Mouse (Mus musculus): ENCODE measurements at regions not wholly inside any gene's neighbourhood (a gene's known extent, or its start where the extent isn't known, plus 50 kb on each side); places are given as distances from the start of the nearest gene placed in this dataset.

GRCm38 (mm10) chr6:117342123-117342522, 173.8 kb downstream of the Cxcl12 start:
- DNase-seq (ENCODE audit: low spot score) (no peak), ATAC-seq (no peak)
- H3K27ac ChIP-seq (ENCODE audit: low read length) = no peak overlapping the region
- WGBS = 83% methylated on average over 3 of the region's 3 CpGs
- H3K36me3 ChIP-seq (ENCODE audit: insufficient read depth, low read length) = no peaks in the 10 kb centered on the region
- H3K4me1 ChIP-seq (ENCODE audit: insufficient read depth, low read depth, low read length) = no peaks in the 10 kb centered on the region
- H3K9ac ChIP-seq (replicated peaks; ENCODE audit: low read depth) = no peak overlapping the region
- H3K9me3 ChIP-seq (ENCODE audit: low read length) = no peaks in the 10 kb centered on the region
- TF ChIP-seq CTCF (IDR thresholded peaks at IDR 0.05) = no peak
- no peak for TF ChIP-seq EP300 (IDR thresholded peaks at IDR 0.05)
- H3K4me3 ChIP-seq (ENCODE audit: low read depth, low read length) = no peak overlapping the region
- H3K27me3 ChIP-seq (replicated peaks; ENCODE audit: insufficient read depth, low read length) = no peaks in the 10 kb centered on the region
- no peak overlapping the region for H3K4me2 ChIP-seq (replicated peaks; ENCODE audit: low read depth, low read length)

GRCm38 (mm10) chr6:117347356-117347755, 179.0 kb downstream of the Cxcl12 start:
- H3K27ac ChIP-seq (ENCODE audit: low read length) = no peak overlapping the region
- H3K9me3 ChIP-seq (ENCODE audit: low read length) = no peaks in the 10 kb centered on the region
- no peaks in the 10 kb centered on the region for H3K4me1 ChIP-seq (ENCODE audit: insufficient read depth, low read depth, low read length)
- H3K9ac ChIP-seq (replicated peaks; ENCODE audit: low read depth) = no peak overlapping the region
- H3K4me3 ChIP-seq (ENCODE audit: low read depth, low read length) = no peak overlapping the region
- ATAC-seq = no peak
- WGBS = 75% methylated on average over 1 of the region's 1 CpGs
- H3K27me3 ChIP-seq (replicated peaks; ENCODE audit: insufficient read depth, low read length) = no peaks in the 10 kb centered on the region
- DNase-seq (ENCODE audit: low spot score) = no peak
- no peaks in the 10 kb centered on the region for H3K36me3 ChIP-seq (ENCODE audit: insufficient read depth, low read length)
- no peak overlapping the region for H3K4me2 ChIP-seq (replicated peaks; ENCODE audit: low read depth, low read length)
- TF ChIP-seq CTCF (IDR thresholded peaks at IDR 0.05) (no peak), EP300 (IDR thresholded peaks at IDR 0.05) (no peak)

- ATAC-seq (no peak), DNase-seq (ENCODE audit: low spot score) (no peak)
- H3K9ac ChIP-seq (replicated peaks; ENCODE audit: low read depth) = no peak overlapping the region
Observed at GRCm38 (mm10) chr6:117351846-117352245, 183.5 kb downstream of the Cxcl12 start.

GRCm38 (mm10) chr6:117353091-117353490, 184.8 kb downstream of the Cxcl12 start:
- WGBS = 88% methylated on average over 3 of the region's 3 CpGs
- Histone ChIP-seq H3K4me3 (ENCODE audit: low read depth, low read length) (no peak overlapping the region), H3K4me2 (replicated peaks; ENCODE audit: low read depth, low read length) (no peak overlapping the region), H3K9ac (replicated peaks; ENCODE audit: low read depth) (no peak overlapping the region), H3K36me3 (ENCODE audit: insufficient read depth, low read length) (no peaks in the 10 kb centered on the region), H3K27ac (ENCODE audit: low read length) (no peak overlapping the region), H3K27me3 (replicated peaks; ENCODE audit: insufficient read depth, low read length) (no peaks in the 10 kb centered on the region), H3K9me3 (ENCODE audit: low read length) (no peaks in the 10 kb centered on the region), H3K4me1 (ENCODE audit: insufficient read depth, low read depth, low read length) (no peaks in the 10 kb centered on the region)
- TF ChIP-seq CTCF (IDR thresholded peaks at IDR 0.05) (no peak), EP300 (IDR thresholded peaks at IDR 0.05) (no peak)
- no peak for ATAC-seq
- DNase-seq (ENCODE audit: low spot score) = no peak

More at GRCm38 (mm10) chr6:117351846-117352245, 183.5 kb downstream of the Cxcl12 start:
- H3K4me1 ChIP-seq (ENCODE audit: insufficient read depth, low read depth, low read length) = no peaks in the 10 kb centered on the region
- no peaks in the 10 kb centered on the region for H3K9me3 ChIP-seq (ENCODE audit: low read length)
- no peak overlapping the region for H3K4me2 ChIP-seq (replicated peaks; ENCODE audit: low read depth, low read length)
- H3K4me3 ChIP-seq (ENCODE audit: low read depth, low read length) = no peak overlapping the region
- 64% methylated on average over 1 of the region's 1 CpGs for WGBS
- no peak overlapping the region for H3K27ac ChIP-seq (ENCODE audit: low read length)
- no peaks in the 10 kb centered on the region for H3K27me3 ChIP-seq (replicated peaks; ENCODE audit: insufficient read depth, low read length)
- TF ChIP-seq EP300 (IDR thresholded peaks at IDR 0.05) = no peak
- no peaks in the 10 kb centered on the region for H3K36me3 ChIP-seq (ENCODE audit: insufficient read depth, low read length)

GRCm38 (mm10) chr6:117356101-117356500, 187.8 kb downstream of the Cxcl12 start:
- no peak overlapping the region for H3K4me2 ChIP-seq (replicated peaks; ENCODE audit: low read depth, low read length)
- no peak for ATAC-seq
- 92% methylated on average over 1 of the region's 1 CpGs for WGBS
- H3K27me3 ChIP-seq (replicated peaks; ENCODE audit: insufficient read depth, low read length) = no peaks in the 10 kb centered on the region
- H3K36me3 ChIP-seq (ENCODE audit: insufficient read depth, low read length) = no peaks in the 10 kb centered on the region
- H3K27ac ChIP-seq (ENCODE audit: low read length) = no peak overlapping the region
- TF ChIP-seq CTCF (IDR thresholded peaks at IDR 0.05) = no peak
- TF ChIP-seq EP300 (IDR thresholded peaks at IDR 0.05) = no peak
- no peaks in the 10 kb centered on the region for H3K9me3 ChIP-seq (ENCODE audit: low read length)
- no peak overlapping the region for H3K9ac ChIP-seq (replicated peaks; ENCODE audit: low read depth)
- DNase-seq (ENCODE audit: low spot score) = no peak
- no peaks in the 10 kb centered on the region for H3K4me1 ChIP-seq (ENCODE audit: insufficient read depth, low read depth, low read length)
- H3K4me3 ChIP-seq (ENCODE audit: low read depth, low read length) = no peak overlapping the region

GRCm38 (mm10) chr6:117359401-117359800, 191.1 kb downstream of the Cxcl12 start:
- Histone ChIP-seq H3K9ac (replicated peaks; ENCODE audit: low read depth) (no peak overlapping the region), H3K4me3 (ENCODE audit: low read depth, low read length) (no peak overlapping the region), H3K4me1 (ENCODE audit: insufficient read depth, low read depth, low read length) (no peaks in the 10 kb centered on the region; the same call in 1 of the 2 replicates), H3K27me3 (replicated peaks; ENCODE audit: insufficient read depth, low read length) (no peaks in the 10 kb centered on the region), H3K27ac (ENCODE audit: low read length) (no peak overlapping the region), H3K4me2 (replicated peaks; ENCODE audit: low read depth, low read length) (no peak overlapping the region), H3K9me3 (ENCODE audit: low read length) (no peaks in the 10 kb centered on the region), H3K36me3 (ENCODE audit: insufficient read depth, low read length) (no peaks in the 10 kb centered on the region)
- DNase-seq (ENCODE audit: low spot score) = no peak
- no peak for TF ChIP-seq CTCF (IDR thresholded peaks at IDR 0.05)
- no peak for TF ChIP-seq EP300 (IDR thresholded peaks at IDR 0.05)
- 88% methylated on average over 2 of the region's 2 CpGs for WGBS
- no peak for ATAC-seq

DNA sequence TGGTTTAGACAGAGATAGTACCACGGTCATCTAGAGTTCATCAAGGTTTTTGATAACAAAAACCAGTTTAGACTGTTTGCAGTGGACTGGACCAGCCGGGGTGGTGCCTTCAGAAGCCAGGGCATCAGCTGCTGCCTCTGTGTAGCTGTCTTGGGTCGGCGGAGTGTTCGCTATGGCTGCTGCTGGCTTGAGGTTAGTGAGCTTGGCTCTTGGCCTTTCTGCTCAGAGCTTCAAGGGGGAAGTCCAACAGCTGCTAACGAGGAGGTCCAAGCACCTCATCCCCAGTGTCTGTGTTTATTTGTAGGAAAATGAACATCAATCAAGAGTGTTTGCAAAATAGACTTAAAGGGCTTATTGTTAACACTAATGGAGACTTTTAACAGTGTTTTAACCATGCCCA, 198.2 kb downstream of the Cxcl12 start:
- Histone ChIP-seq H3K4me2 (replicated peaks; ENCODE audit: low read depth, low read length) (no peak overlapping the region), H3K27ac (ENCODE audit: low read length) (no peak overlapping the region), H3K4me3 (ENCODE audit: low read depth, low read length) (no peak overlapping the region), H3K27me3 (replicated peaks; ENCODE audit: insufficient read depth, low read length) (no peaks in the 10 kb centered on the region), H3K9me3 (ENCODE audit: low read length) (no peaks in the 10 kb centered on the region), H3K4me1 (ENCODE audit: insufficient read depth, low read depth, low read length) (no peaks in the 10 kb centered on the region; the same call in 1 of the 2 replicates), H3K9ac (replicated peaks; ENCODE audit: low read depth) (no peak overlapping the region), H3K36me3 (ENCODE audit: insufficient read depth, low read length) (no peaks in the 10 kb centered on the region)
- 41% methylated on average over 6 of the region's 6 CpGs for WGBS
- ATAC-seq (peak; percentile 44), DNase-seq (ENCODE audit: low spot score) (peak; percentile 32)
- TF ChIP-seq CTCF (IDR thresholded peaks at IDR 0.05) = no peak
- no peak for TF ChIP-seq EP300 (IDR thresholded peaks at IDR 0.05)

All from lung, postnatal 0 days (tissue).